13 mouse cellular contexts compared by ENCODE assay signal in the genomic region with DNA sequence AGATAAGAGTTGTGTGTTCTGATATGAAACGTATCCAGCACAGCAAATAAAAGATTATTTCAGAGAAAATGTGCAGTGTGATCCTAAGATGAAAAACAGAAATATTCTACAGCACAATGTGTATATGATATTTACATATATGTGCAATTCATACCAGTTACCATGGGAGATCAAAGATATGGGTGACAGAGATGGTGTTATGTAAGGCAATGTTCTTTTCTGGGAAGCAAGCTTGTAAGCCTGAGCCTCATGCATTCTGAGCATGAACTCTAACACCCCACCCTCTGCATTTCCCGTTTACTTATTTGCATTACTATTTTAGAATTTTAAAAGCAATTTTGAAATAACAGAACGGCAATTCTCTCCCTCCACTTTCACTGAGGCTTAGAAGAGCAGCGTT.
"Had no signal": no experiment of that assay in that cellular context is flagged by ENCODE, and none has a peak within 500 bp of the region (broad histone marks: within the 10 kb centered on the region; RNA-seq: fewer than 3 reads in every experiment).

No protein-coding gene starts in this region.

- H3K36me3 ChIP-seq: kidney, embryonic 15.5 days; limb, embryonic 12.5 days; limb, embryonic 15.5 days; liver, embryonic 13.5 days had no signal

- H3K4me3 ChIP-seq: kidney, embryonic 15.5 days; limb, embryonic 12.5 days; limb, embryonic 15.5 days; liver, embryonic 13.5 days had no signal

- H3K4me2 ChIP-seq: kidney, embryonic 15.5 days; limb, embryonic 12.5 days; limb, embryonic 15.5 days; liver, embryonic 13.5 days; midbrain, embryonic 11.5 days had no signal

- H3K9me3 ChIP-seq: kidney, embryonic 15.5 days; limb, embryonic 12.5 days; limb, embryonic 15.5 days; liver, embryonic 13.5 days had no signal

- H3K9ac ChIP-seq: kidney, embryonic 15.5 days; limb, embryonic 12.5 days; limb, embryonic 15.5 days; liver, embryonic 13.5 days had no signal

- DNase-seq: kidney, adult 8-10 months; layer of hippocampus, adult 9-11 months; left cerebral cortex, postnatal 4 days; liver, embryonic 13.5 days; lung, adult 2 months; lung, postnatal 4 days; midbrain, embryonic 14.5 days; thymus, adult 18-20 months; thymus, postnatal 36 days had no signal

- H3K27me3 ChIP-seq: kidney, embryonic 15.5 days; limb, embryonic 12.5 days; liver, embryonic 13.5 days had no signal

- H3K4me1 ChIP-seq: kidney, embryonic 15.5 days; limb, embryonic 15.5 days; liver, embryonic 13.5 days had no signal

- H3K27ac ChIP-seq: kidney, embryonic 15.5 days; limb, embryonic 12.5 days; limb, embryonic 15.5 days; liver, embryonic 13.5 days had no signal
